Mouse (Mus musculus): ENCODE results near the gene Cx3cr1.

- TF ChIP-seq CTCF (IDR thresholded peaks at IDR 0.05; ENCODE audit: borderline replicate concordance, insufficient read depth, low read depth, low read length) (no peak), POLR2A (IDR thresholded peaks at IDR 0.05; ENCODE audit: borderline replicate concordance, insufficient read depth, low read length) (no peak)
These were observed 45.9 kb upstream of the Cx3cr1 start for GRCm38 (mm10) chr9:120115580-120115979.
